In genomic region chr6:106056123-106056522, GRCm38 (mm10) we compare ENCODE assay signal across 25 mouse cellular contexts.
DNase-seq lines count a peak whose midpoint lies in the region; ATAC-seq and TF ChIP-seq lines count a peak whose summit lies in the region.
"Had no signal": no experiment of that assay in that cellular context is flagged by ENCODE, and none has a peak within 500 bp of the region (broad histone marks: within the 10 kb centered on the region; RNA-seq: fewer than 3 reads in every experiment).

No protein-coding gene starts in this region.

- H3K36me3 ChIP-seq in forebrain, postnatal 0 days (ENCODE audit: insufficient read depth), result no peaks in the 10 kb centered on the region
- H3K36me3 ChIP-seq: embryonic facial prominence, embryonic 15.5 days; forebrain, embryonic 10.5 days; G1E; heart, embryonic 15.5 days; hindbrain, embryonic 13.5 days had no signal

- peak; percentile 7 for DNase-seq in cerebellum, adult 9-10 months
- no peak for DNase-seq in cerebellum, postnatal 4 days (ENCODE audit: low spot score in 2 of 2)
- peak; percentile 21 to 42 for DNase-seq in left cerebral cortex, adult 18-20 months (ENCODE audit: low spot score in 2 of 2)
- no peak for DNase-seq in left cerebral cortex, postnatal 36 days (ENCODE audit: low spot score in 2 of 2)
- peak; percentile 28 to 44 for DNase-seq in right cerebral cortex, adult 2 months (ENCODE audit: low spot score in 2 of 2)
- DNase-seq in right cerebral cortex, postnatal 25 days, result no peak
- no peak for DNase-seq in forebrain, postnatal 0 days
- DNase-seq: adrenal gland, postnatal 10 days; B cell, adult 2 months; cerebellum, adult 11-12 months; cerebellum, adult 9-11 months; cerebellum, postnatal 36 days; embryo, embryonic 11 days; gastrocnemius, postnatal 14 days; heart, adult 2 months; heart, postnatal 14 days had no signal

- ATAC-seq in forebrain, postnatal 0 days, result no peak
- ATAC-seq: CD4-positive, CD25-positive, alpha-beta regulatory T cell, adult 4 months; forebrain, embryonic 14.5 days had no signal

- H3K4me3 ChIP-seq in forebrain, postnatal 0 days (ENCODE audit: low read depth, low read length), result no peak overlapping the region
- H3K4me3 ChIP-seq: embryonic facial prominence, embryonic 15.5 days; erythroblast, embryonic 14.5 days; forebrain, embryonic 10.5 days; heart, adult 2 months; heart, embryonic 15.5 days; hindbrain, embryonic 13.5 days had no signal

- H3K4me1 ChIP-seq in forebrain, postnatal 0 days (ENCODE audit: insufficient read depth), result no peaks in the 10 kb centered on the region
- H3K4me1 ChIP-seq: embryonic facial prominence, embryonic 15.5 days; forebrain, embryonic 10.5 days; heart, embryonic 15.5 days; hindbrain, embryonic 13.5 days had no signal

- H3K27me3 ChIP-seq in forebrain, postnatal 0 days (ENCODE audit: insufficient read depth, low read length), result no peaks in the 10 kb centered on the region
- H3K27me3 ChIP-seq: embryonic facial prominence, embryonic 15.5 days; heart, embryonic 15.5 days; hindbrain, embryonic 13.5 days had no signal

- H3K9ac ChIP-seq in forebrain, postnatal 0 days, result no peak overlapping the region
- H3K9ac ChIP-seq: embryonic facial prominence, embryonic 15.5 days; heart, embryonic 15.5 days; hindbrain, embryonic 13.5 days had no signal

- H3K27ac ChIP-seq in forebrain, postnatal 0 days (ENCODE audit: low read depth, low read length), result no peak overlapping the region
- H3K27ac ChIP-seq: embryonic facial prominence, embryonic 15.5 days; forebrain, embryonic 10.5 days; heart, adult 2 months; heart, embryonic 15.5 days; hindbrain, embryonic 13.5 days had no signal

- no peak overlapping the region for H3K4me2 ChIP-seq in forebrain, postnatal 0 days (ENCODE audit: low read depth)
- H3K4me2 ChIP-seq: embryonic facial prominence, embryonic 15.5 days; heart, embryonic 11.5 days; heart, embryonic 15.5 days; hindbrain, embryonic 13.5 days had no signal

- 73% methylated on average over 1 of the region's 1 CpGs for WGBS in forebrain, postnatal 0 days

- TF ChIP-seq CTCF in forebrain, postnatal 0 days (IDR thresholded peaks at IDR 0.05; ENCODE audit: low read depth), result no peak

- no peaks in the 10 kb centered on the region for H3K9me3 ChIP-seq in forebrain, postnatal 0 days (ENCODE audit: low read length)
- H3K9me3 ChIP-seq: embryonic facial prominence, embryonic 15.5 days; forebrain, embryonic 10.5 days; heart, embryonic 15.5 days; hindbrain, embryonic 13.5 days had no signal

- intact Hi-C loops in left cerebral cortex, postnatal 36 days (cut with DNase I), result no loop called here

Comparison
In these comparisons a context has a peak if more than half of its experiments do, and no peak if none do; other contexts are left out.
1. DNase-seq: peak in cerebellum, adult 9-10 months (single experiment), left cerebral cortex, adult 18-20 months (2 of 2) and right cerebral cortex, adult 2 months (2 of 2); none in cerebellum, postnatal 4 days (0 of 2), left cerebral cortex, postnatal 36 days (0 of 2), right cerebral cortex, postnatal 25 days (single experiment) and forebrain, postnatal 0 days (single experiment).